Mouse (Mus musculus) stomach, postnatal 0 days (tissue): ENCODE measurements around the gene Rnf180.

Experiments
- CTCF ChIP-seq: IDR thresholded peaks from 2 replicates; pipeline ENCODE4 v1.5.1; 2016; ENCODE audit warnings: antibody characterized with exemption, low read depth, mild to moderate bottlenecking, moderate library complexity
- EP300 ChIP-seq: optimal IDR thresholded peaks from 2 replicates; pipeline ENCODE3; 2016; ENCODE audit warnings: antibody characterized with exemption

GRCm38 (mm10) chr13:105193583-105193982 lies 101.0 kb downstream of the Rnf180 start:
- TF ChIP-seq EP300: no peak
- no peak for TF ChIP-seq CTCF
